Mouse (Mus musculus): ENCODE data around the gene Arid5b. TPM values are rescaled to one million over a fixed set of nuclear protein-coding genes. Genes with fewer than 3 reads are reported as not detected.

Gene Arid5b
- polyA plus RNA-seq, 1 experiment from 2014 or later, result 20.3 TPM

DNA sequence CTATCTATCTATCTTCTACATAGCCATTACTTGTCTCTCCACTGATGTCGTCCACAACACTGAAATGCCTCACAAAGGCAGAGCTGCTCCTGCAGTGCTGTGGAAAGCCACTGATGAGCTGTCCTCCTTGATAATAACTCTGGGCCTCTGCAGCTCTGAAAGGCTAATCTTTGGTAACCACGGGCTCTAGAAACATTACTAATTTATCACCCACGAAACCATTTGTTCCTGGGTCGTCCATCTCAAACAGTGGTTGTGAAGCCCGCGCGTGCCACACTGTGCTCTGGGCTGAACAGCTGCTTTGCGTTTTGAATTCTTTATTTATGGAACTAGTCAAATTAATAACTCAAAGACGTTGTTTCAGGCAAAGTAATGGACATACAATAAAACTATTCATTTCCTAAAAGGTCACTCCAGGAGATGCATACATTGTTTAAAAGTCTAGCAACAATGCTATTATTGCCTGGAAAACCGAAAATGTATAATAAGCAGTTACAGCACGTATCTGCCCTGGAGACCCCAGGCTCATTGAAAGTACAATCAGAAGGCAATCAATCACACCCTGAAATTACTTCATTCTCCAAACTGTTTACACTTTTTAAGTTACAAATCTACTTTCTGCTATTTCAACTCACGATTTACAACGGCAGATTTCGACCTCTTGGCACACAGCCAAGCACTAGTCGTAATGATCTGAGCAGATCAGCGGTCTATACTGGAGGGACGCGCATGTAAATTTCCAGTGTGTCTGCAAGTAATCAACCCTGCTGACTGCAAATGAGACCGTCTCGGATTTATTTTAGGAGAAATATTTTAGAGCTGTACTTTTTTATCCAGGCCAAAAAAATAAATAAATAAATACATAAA is 70.5 kb downstream of the Arid5b start:
- peaks cover 45% of the 10 kb centered on the region; the same call in 1 of the 2 replicates for H3K79me2 ChIP-seq (ENCODE audit: inconsistent target)
- no peak overlapping the region for H3K27ac ChIP-seq
- WGBS (ENCODE audit: missing documents), result 91% methylated on average over 18 of the region's 20 CpGs
- no peak overlapping the region for H3K4me3 ChIP-seq (ENCODE audit: inconsistent target)
- H3K36me3 ChIP-seq (ENCODE audit: inconsistent target), result peaks cover 9% of the 10 kb centered on the region; the same call in 1 of the 2 replicates

DNA sequence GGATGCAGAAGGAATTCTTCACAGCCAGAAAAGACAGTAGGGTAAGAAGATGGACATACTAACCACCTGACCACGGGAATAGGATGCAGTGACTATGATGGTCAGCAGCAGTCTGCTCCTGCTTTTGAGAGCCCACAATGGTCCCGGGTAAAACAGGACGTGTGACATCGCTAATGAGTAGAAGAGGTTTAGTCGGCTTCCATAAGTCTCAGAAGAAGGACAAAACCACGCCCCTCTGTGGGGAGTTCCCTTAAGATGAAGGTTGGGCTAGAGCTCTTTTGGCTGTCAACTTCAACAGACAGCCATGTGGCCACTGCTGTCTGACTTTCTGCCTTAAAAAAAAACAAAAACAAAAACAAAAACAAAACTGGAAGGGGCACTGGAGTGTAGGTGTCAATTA is 74.1 kb downstream of the Arid5b start:
- H3K79me2 ChIP-seq (ENCODE audit: inconsistent target), result peaks cover 62% of the 10 kb centered on the region; the same call in 1 of the 2 replicates
- peaks cover 17% of the 10 kb centered on the region; the same call in 1 of the 2 replicates for H3K36me3 ChIP-seq (ENCODE audit: inconsistent target)
- H3K4me3 ChIP-seq (ENCODE audit: inconsistent target), result no peak overlapping the region
- 78% methylated on average over 6 of the region's 6 CpGs for WGBS (ENCODE audit: missing documents)
- peak overlapping the region; percentile 2 for H3K27ac ChIP-seq

DNA sequence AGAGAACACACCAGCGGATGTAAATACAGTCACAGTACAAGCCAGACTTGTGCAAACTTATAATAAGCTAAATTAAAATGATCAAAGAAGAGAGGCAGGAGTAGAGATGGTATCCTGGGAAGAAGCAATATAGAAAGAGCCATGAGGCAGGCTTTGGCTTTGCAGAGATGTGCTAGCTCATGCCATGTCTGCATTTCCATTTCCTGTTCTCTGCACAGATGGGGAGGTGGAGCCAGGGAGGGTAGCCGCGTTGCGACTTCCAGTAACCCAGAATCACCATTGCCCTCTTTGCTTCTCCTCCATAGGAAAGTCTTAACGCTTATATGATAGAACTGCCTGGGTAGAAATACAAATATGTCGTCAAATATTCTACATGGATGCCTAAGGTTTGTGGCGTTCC is 74.7 kb downstream of the Arid5b start:
- no peak overlapping the region for H3K4me3 ChIP-seq (ENCODE audit: inconsistent target)
- H3K79me2 ChIP-seq (ENCODE audit: inconsistent target), result peaks cover 66% of the 10 kb centered on the region; the same call in 1 of the 2 replicates
- peaks cover 20% of the 10 kb centered on the region; the same call in 1 of the 2 replicates for H3K36me3 ChIP-seq (ENCODE audit: inconsistent target)
- 41% methylated on average over 7 of the region's 7 CpGs for WGBS (ENCODE audit: missing documents)
- peak overlapping the region; percentile 2 for H3K27ac ChIP-seq

DNA sequence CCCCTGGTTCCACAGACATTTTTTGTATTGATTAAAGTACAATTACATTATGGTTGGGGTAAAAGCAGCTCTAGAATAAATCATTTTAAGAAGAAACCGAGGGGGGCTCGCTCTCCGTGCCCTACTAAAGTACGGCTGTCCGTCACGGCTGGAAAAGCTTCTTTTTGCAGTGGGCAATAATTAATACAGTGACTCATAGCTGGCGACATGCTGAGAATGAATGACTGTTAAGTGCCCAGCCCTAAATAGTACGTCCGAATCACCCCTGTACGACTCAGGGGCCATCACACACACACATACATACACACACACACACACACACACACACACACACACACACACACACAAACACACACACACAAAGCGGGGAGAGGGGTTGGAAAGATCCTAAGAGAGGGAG is 75.2 kb downstream of the Arid5b start:
- peaks cover 66% of the 10 kb centered on the region; the same call in 1 of the 2 replicates for H3K79me2 ChIP-seq (ENCODE audit: inconsistent target)
- 92% methylated on average over 6 of the region's 11 CpGs for WGBS (ENCODE audit: missing documents)
- peak overlapping the region; percentile 2; the same call in 1 of the 2 replicates for H3K27ac ChIP-seq
- H3K4me3 ChIP-seq (ENCODE audit: inconsistent target), result no peak overlapping the region
- H3K36me3 ChIP-seq (ENCODE audit: inconsistent target), result peaks cover 20% of the 10 kb centered on the region; the same call in 1 of the 2 replicates

DNA sequence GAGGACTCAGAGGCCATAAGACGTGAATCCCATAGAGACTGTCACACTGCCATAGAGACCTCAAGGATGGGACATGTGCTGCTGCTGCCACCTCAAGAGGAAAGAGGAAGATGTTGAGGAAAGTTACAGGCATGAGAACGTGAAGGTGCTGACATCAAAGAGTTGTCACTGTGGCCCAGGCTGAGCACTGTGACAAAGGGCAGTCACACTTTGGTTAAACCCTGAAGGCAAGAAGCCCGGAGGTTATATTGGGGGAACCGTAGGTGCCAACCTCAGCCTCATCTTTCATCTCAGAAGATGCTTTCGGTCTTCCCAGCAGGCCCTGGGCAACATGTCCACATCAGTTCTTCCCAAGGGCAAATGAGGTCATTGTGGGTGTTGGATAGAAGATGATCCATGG is 79.1 kb downstream of the Arid5b start:
- Histone ChIP-seq H3K27ac (no peak overlapping the region), H3K79me2 (ENCODE audit: inconsistent target) (peaks cover 60% of the 10 kb centered on the region; the same call in 1 of the 2 replicates), H3K36me3 (ENCODE audit: inconsistent target) (peaks cover 11% of the 10 kb centered on the region; the same call in 1 of the 2 replicates), H3K4me3 (ENCODE audit: inconsistent target) (no peak overlapping the region)
- WGBS (ENCODE audit: missing documents), result 92% methylated on average over 5 of the region's 5 CpGs

DNA sequence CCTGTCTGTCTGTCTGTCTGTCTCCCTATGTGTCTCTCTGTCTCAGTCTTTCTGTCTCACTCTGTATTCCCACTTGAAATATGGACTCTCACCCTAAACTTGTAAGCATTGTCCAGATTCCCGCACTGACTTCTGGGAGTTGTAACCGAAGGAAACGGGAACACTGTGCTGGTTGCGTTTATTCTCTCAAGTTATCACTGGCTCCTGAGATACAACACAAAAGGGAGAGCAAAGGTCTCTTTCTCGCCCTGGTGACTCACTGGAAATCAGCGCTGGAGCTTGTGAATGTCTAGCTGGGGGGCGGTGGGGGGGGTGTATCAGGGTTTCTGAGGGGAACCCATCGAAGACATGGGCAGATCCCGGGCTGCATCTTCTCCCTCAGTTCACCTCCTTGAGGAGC is 82.2 kb downstream of the Arid5b start:
- 92% methylated on average over 9 of the region's 9 CpGs for WGBS (ENCODE audit: missing documents)
- no peak overlapping the region for H3K27ac ChIP-seq
- H3K36me3 ChIP-seq (ENCODE audit: inconsistent target), result peaks cover 9% of the 10 kb centered on the region; the same call in 1 of the 2 replicates
- peaks cover 59% of the 10 kb centered on the region; the same call in 1 of the 2 replicates for H3K79me2 ChIP-seq (ENCODE audit: inconsistent target)
- no peak overlapping the region for H3K4me3 ChIP-seq (ENCODE audit: inconsistent target)

DNA sequence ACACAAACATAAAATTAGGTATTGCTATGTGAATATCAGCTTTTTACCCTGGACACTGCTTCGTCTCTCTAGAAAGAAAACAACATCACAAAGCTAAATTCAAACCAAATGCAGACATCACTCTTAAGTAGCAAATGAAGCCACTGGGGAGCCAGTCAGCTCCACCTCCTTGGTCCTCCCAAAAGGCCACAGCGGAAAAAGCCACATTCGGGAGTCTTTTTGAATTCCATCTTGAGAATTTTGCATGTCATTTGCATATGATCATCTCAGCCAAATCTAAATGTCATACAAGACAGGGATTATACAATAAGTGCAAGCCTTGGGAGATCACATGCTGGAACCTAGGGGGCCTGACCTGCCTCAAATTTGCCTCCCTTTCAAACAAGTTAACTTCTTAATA is 85.0 kb downstream of the Arid5b start:
- 84% methylated on average over 3 of the region's 3 CpGs for WGBS (ENCODE audit: missing documents)

DNA sequence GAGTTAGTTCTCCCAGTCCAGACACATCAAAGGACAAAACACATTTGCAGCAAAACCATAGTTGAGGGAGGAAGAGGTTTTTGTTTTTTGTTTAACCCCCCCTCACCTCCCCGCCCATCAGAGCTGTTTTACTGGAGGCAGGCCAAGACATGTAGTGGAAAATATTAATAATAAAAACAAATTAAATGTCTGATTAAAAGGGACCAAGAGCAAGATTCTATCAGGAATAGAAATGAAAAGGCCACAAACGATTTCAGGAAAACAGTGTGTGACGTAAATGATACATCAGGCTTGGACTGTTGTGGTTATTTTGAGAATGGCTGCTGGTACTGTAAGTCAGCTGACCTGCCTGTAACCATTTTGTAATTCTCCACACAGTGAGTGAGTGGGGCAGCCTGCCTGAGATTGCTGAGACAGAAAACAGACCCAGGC is 85.7 kb downstream of the Arid5b start:
- Histone ChIP-seq H3K27ac (peak overlapping the region; percentile 78), H3K4me3 (ENCODE audit: inconsistent target) (no peak overlapping the region), H3K36me3 (ENCODE audit: inconsistent target) (no peaks in the 10 kb centered on the region), H3K79me2 (ENCODE audit: inconsistent target) (peaks cover 65% of the 10 kb centered on the region; the same call in 1 of the 2 replicates)
- 8% methylated on average over 3 of the region's 3 CpGs for WGBS (ENCODE audit: missing documents)

More for the DNA sequence above, 85.0 kb downstream of the Arid5b start:
- no peaks in the 10 kb centered on the region for H3K36me3 ChIP-seq (ENCODE audit: inconsistent target)
- peak overlapping the region; percentile 78 for H3K27ac ChIP-seq
- H3K79me2 ChIP-seq (ENCODE audit: inconsistent target), result peaks cover 62% of the 10 kb centered on the region; the same call in 1 of the 2 replicates
- H3K4me3 ChIP-seq (ENCODE audit: inconsistent target), result no peak overlapping the region

DNA sequence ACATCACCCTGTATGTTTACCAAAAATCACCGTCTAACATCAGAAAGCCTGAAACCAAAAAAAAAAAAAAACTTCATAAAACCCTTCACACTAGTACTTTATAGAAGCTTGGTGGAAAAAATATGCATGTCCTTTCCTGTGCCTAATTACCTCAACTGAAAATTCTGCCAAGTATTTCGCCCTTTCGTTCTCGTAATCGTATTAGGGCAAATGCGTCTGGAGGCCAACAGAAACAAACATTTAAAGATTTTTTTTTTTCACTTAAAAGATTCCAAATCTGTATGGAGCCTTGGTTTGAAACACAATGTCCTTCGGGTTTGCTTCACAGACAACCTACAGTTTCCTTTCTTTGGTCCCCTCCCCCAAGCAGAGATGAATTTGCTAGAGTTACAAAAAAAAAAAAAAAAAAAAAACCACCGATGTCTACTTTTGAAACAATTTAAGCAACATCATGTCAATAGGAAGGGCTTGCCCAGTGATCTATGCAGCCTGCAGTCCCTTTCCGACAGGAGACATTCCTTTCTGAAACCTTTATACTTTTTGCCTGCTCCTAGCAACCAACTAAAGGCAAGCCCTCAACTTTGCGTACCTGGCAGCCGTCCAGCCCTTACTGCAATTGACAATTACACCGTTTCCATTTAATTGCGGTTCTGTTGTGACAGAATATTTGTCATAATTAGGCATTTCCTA is 86.7 kb downstream of the Arid5b start:
- Histone ChIP-seq H3K36me3 (ENCODE audit: inconsistent target) (peaks cover 7% of the 10 kb centered on the region; the same call in 1 of the 2 replicates), H3K79me2 (ENCODE audit: inconsistent target) (peaks cover 61% of the 10 kb centered on the region; the same call in 1 of the 2 replicates), H3K4me3 (ENCODE audit: inconsistent target) (no peak overlapping the region), H3K27ac (peak overlapping the region; percentile 78)
- WGBS (ENCODE audit: missing documents), result 25% methylated on average over 11 of the region's 13 CpGs

DNA sequence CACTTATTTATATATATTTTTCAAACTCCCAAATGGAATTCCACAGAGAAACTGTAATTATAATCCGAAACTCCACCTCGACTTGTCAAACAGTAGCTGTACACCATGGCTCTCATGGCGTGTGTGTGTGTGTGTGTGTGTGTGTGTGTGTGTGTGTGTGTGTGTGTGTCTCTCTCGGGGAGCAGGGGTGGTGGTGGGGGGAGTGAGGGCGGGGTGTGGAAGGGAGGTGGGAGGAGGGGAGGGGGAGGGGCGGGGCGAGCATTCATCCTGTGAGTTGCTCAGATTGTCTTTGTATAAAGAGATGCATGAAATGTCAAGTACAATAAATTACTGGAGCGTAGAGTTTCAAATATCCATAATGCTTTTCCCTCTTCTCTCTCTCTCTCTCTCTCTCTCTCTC is 87.4 kb downstream of the Arid5b start:
- WGBS (ENCODE audit: missing documents), result 92% methylated on average over 3 of the region's 8 CpGs
- peaks cover 14% of the 10 kb centered on the region; the same call in 1 of the 2 replicates for H3K36me3 ChIP-seq (ENCODE audit: inconsistent target)
- H3K4me3 ChIP-seq (ENCODE audit: inconsistent target), result no peak overlapping the region
- H3K79me2 ChIP-seq (ENCODE audit: inconsistent target), result peaks cover 56% of the 10 kb centered on the region; the same call in 1 of the 2 replicates
- 0 out of 2 replicates have a peak overlapping the region, but pooled peaks have one; percentile 78 for H3K27ac ChIP-seq

DNA sequence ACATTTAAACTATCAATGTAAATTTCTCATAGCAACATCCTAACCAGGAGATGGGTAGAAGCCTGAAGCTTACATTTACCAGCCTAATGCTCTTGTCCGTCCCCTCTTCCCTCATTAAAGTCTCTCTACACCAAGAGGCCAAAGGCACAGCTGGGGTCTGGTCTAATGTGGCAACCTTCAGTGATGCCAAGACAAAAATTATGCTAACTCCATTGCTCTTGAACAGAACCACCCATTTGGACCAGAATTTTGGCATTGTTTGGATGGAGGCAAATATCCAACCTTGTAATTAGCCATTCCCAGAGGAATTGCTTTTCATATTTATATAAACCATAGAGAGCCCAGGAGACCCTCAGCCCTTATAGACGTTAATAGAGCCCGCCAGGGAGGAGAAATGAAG is 88.7 kb downstream of the Arid5b start:
- Histone ChIP-seq H3K27ac (no peak overlapping the region), H3K79me2 (ENCODE audit: inconsistent target) (peaks cover 49% of the 10 kb centered on the region; the same call in 1 of the 2 replicates), H3K36me3 (ENCODE audit: inconsistent target) (peaks cover 23% of the 10 kb centered on the region; the same call in 1 of the 2 replicates), H3K4me3 (ENCODE audit: inconsistent target) (no peak overlapping the region)
- 96% methylated on average over 2 of the region's 3 CpGs for WGBS (ENCODE audit: missing documents)

DNA sequence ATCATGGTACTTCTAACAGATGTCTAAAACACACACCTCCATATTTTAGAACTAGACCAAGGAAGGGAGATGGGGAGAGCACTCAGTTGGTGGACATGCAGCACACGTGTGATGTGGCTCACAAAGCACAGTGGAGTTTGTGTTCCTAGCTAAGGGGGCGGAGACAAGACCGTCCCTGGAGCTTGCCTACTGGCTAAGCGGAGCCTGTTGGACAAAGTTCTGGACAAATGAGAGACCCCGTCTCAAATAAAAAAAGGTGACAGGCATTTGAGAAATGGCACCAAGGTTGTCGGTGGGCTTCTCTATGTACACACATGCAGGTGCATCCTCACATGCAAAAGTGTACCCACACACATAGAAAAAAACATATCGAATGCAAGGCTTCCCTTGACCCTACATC is 95.4 kb downstream of the Arid5b start:
- H3K79me2 ChIP-seq (ENCODE audit: inconsistent target), result peaks cover 64% of the 10 kb centered on the region; the same call in 1 of the 2 replicates
- WGBS (ENCODE audit: missing documents), result 99% methylated on average over 7 of the region's 7 CpGs

DNA sequence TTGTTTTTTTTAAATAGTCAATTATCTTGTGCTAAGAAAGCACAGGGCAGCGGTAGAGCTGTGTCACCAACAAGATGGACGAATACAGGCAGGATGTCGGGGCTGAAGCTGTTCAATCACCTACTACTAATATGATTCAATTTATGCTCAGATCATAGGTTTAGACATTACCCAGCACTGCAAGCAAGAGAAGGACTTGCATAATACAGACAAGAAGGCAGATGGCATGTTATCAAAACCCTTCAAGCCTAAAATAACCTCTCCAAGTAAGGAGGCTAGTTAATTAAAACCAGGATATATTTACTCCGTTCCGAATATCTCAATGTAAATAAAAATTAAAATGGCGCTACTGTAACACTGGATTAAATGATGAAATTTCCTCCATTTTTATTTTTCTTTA is 96.3 kb downstream of the Arid5b start:
- 97% methylated on average over 6 of the region's 6 CpGs for WGBS (ENCODE audit: missing documents)
- peaks cover 36% of the 10 kb centered on the region for H3K36me3 ChIP-seq (ENCODE audit: inconsistent target)
- H3K27ac ChIP-seq, result no peak overlapping the region

More for the DNA sequence above, 95.4 kb downstream of the Arid5b start:
- no peak overlapping the region for H3K4me3 ChIP-seq (ENCODE audit: inconsistent target)
- peaks cover 38% of the 10 kb centered on the region for H3K36me3 ChIP-seq (ENCODE audit: inconsistent target)
- H3K27ac ChIP-seq, result no peak overlapping the region

DNA sequence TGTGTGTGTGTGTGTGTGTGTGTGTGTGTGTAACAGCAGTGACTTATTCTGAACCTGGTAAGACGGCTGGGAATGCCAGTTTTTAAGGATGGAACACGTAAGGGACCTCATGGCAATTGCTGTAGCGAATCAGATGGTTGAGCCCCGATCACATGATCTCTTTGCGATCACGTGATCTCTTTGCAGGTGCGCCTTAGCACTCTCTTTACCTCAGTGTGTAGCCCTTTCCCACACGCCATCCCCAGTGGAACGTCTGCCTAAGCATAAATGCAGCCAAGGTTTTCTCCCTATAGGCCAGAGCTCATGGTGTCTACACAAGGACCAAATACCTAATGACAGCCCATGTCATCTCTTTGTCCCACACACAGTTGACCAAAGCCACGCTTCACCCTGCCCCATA is 97.4 kb downstream of the Arid5b start:
- 94% methylated on average over 10 of the region's 10 CpGs for WGBS (ENCODE audit: missing documents)
- H3K79me2 ChIP-seq (ENCODE audit: inconsistent target), result peaks cover 77% of the 10 kb centered on the region; the same call in 1 of the 2 replicates

More for the DNA sequence above, 96.3 kb downstream of the Arid5b start:
- H3K79me2 ChIP-seq (ENCODE audit: inconsistent target), result peaks cover 72% of the 10 kb centered on the region; the same call in 1 of the 2 replicates
- no peak overlapping the region for H3K4me3 ChIP-seq (ENCODE audit: inconsistent target)

More for the DNA sequence above, 97.4 kb downstream of the Arid5b start:
- peaks cover 25% of the 10 kb centered on the region for H3K36me3 ChIP-seq (ENCODE audit: inconsistent target)
- 0 out of 2 replicates have a peak overlapping the region, but pooled peaks have one; percentile 68 for H3K27ac ChIP-seq
- no peak overlapping the region for H3K4me3 ChIP-seq (ENCODE audit: inconsistent target)

Measured in macrophage (primary cell).